Mouse (Mus musculus) thymus, adult 18-20 months (tissue): Measurements from ENCODE around the gene Tiam1.

ENCODE experiments used
- DNase-seq, 2 experiments: peaks; one replicate each; pipeline ENCODE4 v3.0.0; 2022; ENCODE audit warnings: mixed read lengths in 2 of 2

Gene Tiam1

GRCm38 (mm10) chr16:90142574-90143415, 774 bp downstream of the Tiam1 start:
- peak; percentile 39 to 42 for DNase-seq

- no peak for DNase-seq
Measured at GRCm38 (mm10) chr16:90142247-90142573, 1.4 kb downstream of the Tiam1 start.

- DNase-seq = no peak
Measured at GRCm38 (mm10) chr16:90141556-90141955, 2.0 kb downstream of the Tiam1 start.

- DNase-seq = no peak
Measured at GRCm38 (mm10) chr16:90140571-90140970, 3.0 kb downstream of the Tiam1 start.

GRCm38 (mm10) chr16:90139696-90140095, 3.9 kb downstream of the Tiam1 start:
- no peak for DNase-seq

- DNase-seq = peak; percentile 27 to 28
Measured at GRCm38 (mm10) chr16:90138151-90138550, 5.4 kb downstream of the Tiam1 start.

- DNase-seq = no peak
Measured at GRCm38 (mm10) chr16:90137175-90137574, 6.4 kb downstream of the Tiam1 start.

- no peak for DNase-seq
Measured at GRCm38 (mm10) chr16:90135580-90135979, 8.0 kb downstream of the Tiam1 start.

GRCm38 (mm10) chr16:90134351-90134750, 9.2 kb downstream of the Tiam1 start:
- no peak for DNase-seq

- no peak for DNase-seq
Measured at GRCm38 (mm10) chr16:90132816-90133215, 10.8 kb downstream of the Tiam1 start.

GRCm38 (mm10) chr16:90132331-90132730, 11.2 kb downstream of the Tiam1 start:
- DNase-seq = no peak

GRCm38 (mm10) chr16:90128817-90129587, 14.6 kb downstream of the Tiam1 start:
- no peak for DNase-seq

- no peak for DNase-seq
Measured at GRCm38 (mm10) chr16:90128361-90128760, 15.2 kb downstream of the Tiam1 start.

GRCm38 (mm10) chr16:90125318-90126314, 18.0 kb downstream of the Tiam1 start:
- no peak for DNase-seq

- DNase-seq = no peak
Measured at GRCm38 (mm10) chr16:90123091-90123490, 20.5 kb downstream of the Tiam1 start.

GRCm38 (mm10) chr16:90122439-90122838, 21.1 kb downstream of the Tiam1 start:
- no peak for DNase-seq

GRCm38 (mm10) chr16:90121799-90122198, 21.8 kb downstream of the Tiam1 start:
- no peak for DNase-seq

- no peak for DNase-seq
Measured at GRCm38 (mm10) chr16:90119969-90120368, 23.6 kb downstream of the Tiam1 start.

- no peak for DNase-seq
Measured at GRCm38 (mm10) chr16:90116637-90117182, 26.9 kb downstream of the Tiam1 start.

- no peak for DNase-seq
Measured at GRCm38 (mm10) chr16:90112577-90113155, 30.9 kb downstream of the Tiam1 start.

GRCm38 (mm10) chr16:90109500-90109899, 34.1 kb downstream of the Tiam1 start:
- DNase-seq = no peak
